Mouse (Mus musculus) heart, embryonic 12.5 days (tissue): ENCODE results near the gene Slc25a3. TPM values are rescaled to one million over a fixed set of nuclear protein-coding genes. Genes with fewer than 3 reads are reported as not detected.
A peak's percentile ranks its signal among the peaks of the same experiment; 100 is the strongest.

Experiments used
- ATAC-seq: fragments of 200-750 bp; cut with Nextera tagmentation; 2 replicates; pipeline ENCODE4 v1.8.0; 2017; ENCODE audit warnings: moderate TSS enrichment, moderate library complexity; ENCODE audit not compliant: insufficient number of reproducible peaks, low FRiP score
- H3K27ac ChIP-seq: fragments of 300-500 bp; sonication (generic); 2 replicates; pipeline ENCODE4 v1.5.1; 2016; ENCODE audit warnings: mild to moderate bottlenecking, moderate library complexity; ENCODE audit not compliant: poor library complexity, severe bottlenecking
- H3K27me3 ChIP-seq: fragments of 300-500 bp; sonication (generic); replicated peaks from 2 replicates; pipeline ENCODE4 v1.6.1; 2016; ENCODE audit warnings: mild to moderate bottlenecking, moderate library complexity
- H3K36me3 ChIP-seq: fragments of 300-500 bp; sonication (generic); 2 replicates; pipeline ENCODE4 v1.6.1; 2016; ENCODE audit warnings: mild to moderate bottlenecking, moderate library complexity
- H3K4me1 ChIP-seq: fragments of 300-500 bp; sonication (generic); replicated peaks from 2 replicates; pipeline ENCODE4 v1.6.1; 2016; ENCODE audit warnings: mild to moderate bottlenecking
- H3K4me2 ChIP-seq: fragments of 300-500 bp; sonication (generic); 2 replicates; pipeline ENCODE4 v1.6.1; 2016; ENCODE audit warnings: mild to moderate bottlenecking, moderate library complexity
- H3K4me3 ChIP-seq: fragments of 300-500 bp; sonication (generic); 2 replicates; pipeline ENCODE4 v1.5.1; 2016; ENCODE audit warnings: mild to moderate bottlenecking
- H3K9ac ChIP-seq: fragments of 300-500 bp; sonication (generic); 2 replicates; pipeline ENCODE4 v1.6.1; 2016; ENCODE audit warnings: mild to moderate bottlenecking, moderate library complexity
- H3K9me3 ChIP-seq: fragments of 300-500 bp; sonication (generic); replicated peaks from 2 replicates; pipeline ENCODE4 v1.6.1; 2016; ENCODE audit warnings: mild to moderate bottlenecking, moderate library complexity
- WGBS: fragments of 180-500 bp; shearing (Covaris S2); methylation state at CpG from one replicate; pipeline ENCODE4 v1.1.7; 2016; 5-methylcytosine and 5-hydroxymethylcytosine counted together
- polyA plus RNA-seq: library from polyadenylated mRNA; unstranded; fragments of >200 nt; fragmentation: Nextera tagmentation; extraction: Ambion mirVana; gene quantifications from 2 replicates; pipeline ENCODE4 v1.2.1, GENCODE M21; 2016

Slc25a3 gene
- polyA plus RNA-seq, 1 experiment from 2014 or later: 782 TPM

- Histone ChIP-seq H3K27ac (peak overlapping the region; percentile 98), H3K9me3 (no peaks in the 10 kb centered on the region)
- ATAC-seq: no peak
Measured at GRCm38 (mm10) chr10:91122646-91123045, 1.2 kb downstream of the Slc25a3 start.

DNA sequence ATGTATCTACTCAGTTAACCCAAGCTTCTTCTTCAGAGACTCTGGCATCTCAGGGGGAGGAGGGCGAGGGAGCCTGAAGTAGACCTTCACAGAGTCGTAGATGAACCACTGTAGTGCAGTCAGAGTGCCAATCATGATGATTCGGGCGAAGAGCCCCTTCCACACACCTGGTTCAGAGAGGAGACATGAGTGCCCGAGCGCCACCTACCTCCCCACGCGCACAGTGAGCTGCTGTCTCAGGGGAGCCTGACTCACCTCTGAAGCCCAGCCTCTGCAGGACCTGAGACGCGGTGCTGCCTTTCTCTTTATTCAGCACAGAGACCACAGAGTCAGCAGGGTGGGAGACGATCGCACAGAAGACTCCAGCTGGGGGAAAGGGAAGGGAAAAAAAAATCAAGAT lies 6.9 kb downstream of the Slc25a3 start:
- Histone ChIP-seq H3K27me3 (no peaks in the 10 kb centered on the region), H3K36me3 (peaks cover 91% of the 10 kb centered on the region), H3K4me2 (no peak overlapping the region), H3K9me3 (peaks cover 16% of the 10 kb centered on the region), H3K4me1 (peaks cover 11% of the 10 kb centered on the region), H3K27ac (no peak overlapping the region), H3K9ac (no peak overlapping the region), H3K4me3 (no peak overlapping the region)
- no peak for ATAC-seq
- 91% methylated on average over 12 of the region's 12 CpGs for WGBS

More at GRCm38 (mm10) chr10:91122646-91123045, 1.2 kb downstream of the Slc25a3 start:
- 13% methylated on average over 6 of the region's 6 CpGs for WGBS
- H3K9ac ChIP-seq: peak overlapping the region; percentile 100
- H3K36me3 ChIP-seq: peaks cover 41% of the 10 kb centered on the region
- no peaks in the 10 kb centered on the region for H3K27me3 ChIP-seq
- peak overlapping the region; percentile 74 for H3K4me2 ChIP-seq
- H3K4me1 ChIP-seq: peaks cover 27% of the 10 kb centered on the region
- H3K4me3 ChIP-seq: peak overlapping the region; percentile 100

DNA sequence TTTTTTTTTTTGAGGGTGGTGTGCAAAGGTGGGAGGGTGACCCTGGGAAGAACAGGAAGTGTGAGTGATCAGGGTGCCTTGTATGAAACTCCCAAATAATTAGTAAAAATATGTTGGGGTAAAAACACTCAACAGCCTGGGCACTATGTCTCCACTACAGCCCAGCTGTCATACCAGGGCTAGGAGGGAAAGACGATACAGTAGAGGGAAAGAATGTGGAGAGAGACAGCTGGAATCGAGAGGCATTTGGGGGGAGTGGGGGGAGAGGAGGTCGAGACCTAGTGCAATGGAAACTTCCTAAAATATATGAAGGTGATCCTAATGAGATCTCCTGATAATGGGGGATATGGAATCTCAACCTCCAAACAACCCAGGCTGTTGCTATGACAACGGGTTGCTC lies 14.0 kb downstream of the Slc25a3 start:
- H3K27me3 ChIP-seq: no peaks in the 10 kb centered on the region
- WGBS: 63% methylated on average over 4 of the region's 4 CpGs
- H3K9ac ChIP-seq: no peak overlapping the region
- no peaks in the 10 kb centered on the region for H3K4me1 ChIP-seq
- peaks cover 16% of the 10 kb centered on the region for H3K9me3 ChIP-seq
- no peak overlapping the region for H3K4me2 ChIP-seq
- ATAC-seq: no peak
- H3K36me3 ChIP-seq: peaks cover 28% of the 10 kb centered on the region
- H3K27ac ChIP-seq: no peak overlapping the region
- no peak overlapping the region for H3K4me3 ChIP-seq

DNA sequence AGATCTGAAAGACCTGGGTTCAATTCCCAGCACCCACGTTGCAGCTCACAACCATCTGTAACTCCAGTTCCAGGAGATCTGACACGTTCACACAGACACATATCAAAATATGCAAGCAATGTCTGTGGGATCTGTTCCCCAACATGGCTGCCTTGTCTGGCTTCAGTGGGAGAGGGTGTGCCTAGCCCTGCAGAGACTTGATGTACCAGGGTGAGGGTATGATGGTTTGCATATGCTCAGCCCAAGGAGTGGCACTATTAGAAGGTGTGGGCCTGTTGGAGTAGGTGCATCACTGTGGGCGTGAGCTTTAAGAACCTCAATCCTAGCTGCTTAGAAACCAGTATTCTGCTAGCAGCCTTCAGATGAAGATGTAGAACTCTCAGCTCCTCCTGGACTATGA lies 17.9 kb downstream of the Slc25a3 start:
- Histone ChIP-seq H3K27ac (no peak overlapping the region), H3K4me1 (no peaks in the 10 kb centered on the region), H3K9me3 (no peaks in the 10 kb centered on the region; the same call in 1 of the 2 replicates), H3K36me3 (peaks cover 15% of the 10 kb centered on the region), H3K27me3 (no peaks in the 10 kb centered on the region), H3K4me3 (no peak overlapping the region), H3K9ac (no peak overlapping the region), H3K4me2 (no peak overlapping the region)
- 81% methylated on average over 3 of the region's 3 CpGs for WGBS
- no peak for ATAC-seq

GRCm38 (mm10) chr10:91102799-91103590 lies 20.9 kb downstream of the Slc25a3 start:
- no peak for ATAC-seq
- Histone ChIP-seq H3K27ac (no peak overlapping the region), H3K9ac (no peak overlapping the region), H3K4me3 (no peak overlapping the region), H3K4me1 (no peaks in the 10 kb centered on the region), H3K27me3 (no peaks in the 10 kb centered on the region), H3K36me3 (peaks cover 25% of the 10 kb centered on the region), H3K9me3 (no peaks in the 10 kb centered on the region), H3K4me2 (no peak overlapping the region)
- 88% methylated on average over 14 of the region's 14 CpGs for WGBS

GRCm38 (mm10) chr10:91101936-91102335 lies 21.9 kb downstream of the Slc25a3 start:
- no peak overlapping the region for H3K4me2 ChIP-seq
- no peaks in the 10 kb centered on the region for H3K27me3 ChIP-seq
- no peak overlapping the region for H3K27ac ChIP-seq
- H3K36me3 ChIP-seq: peaks cover 29% of the 10 kb centered on the region
- H3K9me3 ChIP-seq: no peaks in the 10 kb centered on the region
- no peak overlapping the region for H3K4me3 ChIP-seq
- no peaks in the 10 kb centered on the region for H3K4me1 ChIP-seq
- WGBS: 93% methylated on average over 25 of the region's 25 CpGs
- ATAC-seq: no peak
- no peak overlapping the region for H3K9ac ChIP-seq

GRCm38 (mm10) chr10:91100101-91100500 lies 23.8 kb downstream of the Slc25a3 start:
- H3K4me3 ChIP-seq: no peak overlapping the region
- H3K36me3 ChIP-seq: peaks cover 38% of the 10 kb centered on the region
- no peak for ATAC-seq
- no peak overlapping the region for H3K4me2 ChIP-seq
- WGBS: 88% methylated on average over 1 of the region's 1 CpGs
- no peak overlapping the region for H3K27ac ChIP-seq
- H3K9me3 ChIP-seq: no peaks in the 10 kb centered on the region
- H3K9ac ChIP-seq: no peak overlapping the region
- H3K4me1 ChIP-seq: no peaks in the 10 kb centered on the region
- no peaks in the 10 kb centered on the region for H3K27me3 ChIP-seq

DNA sequence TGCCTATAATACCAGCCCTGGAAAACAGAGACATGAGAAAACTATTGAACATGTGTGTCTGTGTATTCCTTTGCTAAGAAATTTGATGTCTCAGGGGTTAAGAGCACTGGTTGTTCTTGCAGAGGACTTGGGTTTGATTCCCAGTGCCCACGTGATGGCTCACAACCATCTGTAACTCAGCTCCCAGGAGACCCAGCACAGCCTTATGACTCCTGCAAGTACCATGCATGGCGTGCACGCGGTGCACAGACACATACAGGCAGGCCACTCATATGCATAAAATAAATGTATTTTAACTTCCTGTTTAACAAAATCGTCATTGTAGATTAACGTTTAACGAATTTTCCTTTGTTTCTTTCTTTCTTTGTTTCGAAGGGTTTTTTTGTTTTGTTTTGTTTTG lies 25.8 kb downstream of the Slc25a3 start:
- Histone ChIP-seq H3K4me3 (no peak overlapping the region), H3K4me2 (no peak overlapping the region), H3K9ac (no peak overlapping the region), H3K27ac (no peak overlapping the region), H3K36me3 (peaks cover 52% of the 10 kb centered on the region), H3K4me1 (no peaks in the 10 kb centered on the region), H3K9me3 (no peaks in the 10 kb centered on the region), H3K27me3 (no peaks in the 10 kb centered on the region)
- 90% methylated on average over 8 of the region's 8 CpGs for WGBS
- no peak for ATAC-seq

DNA sequence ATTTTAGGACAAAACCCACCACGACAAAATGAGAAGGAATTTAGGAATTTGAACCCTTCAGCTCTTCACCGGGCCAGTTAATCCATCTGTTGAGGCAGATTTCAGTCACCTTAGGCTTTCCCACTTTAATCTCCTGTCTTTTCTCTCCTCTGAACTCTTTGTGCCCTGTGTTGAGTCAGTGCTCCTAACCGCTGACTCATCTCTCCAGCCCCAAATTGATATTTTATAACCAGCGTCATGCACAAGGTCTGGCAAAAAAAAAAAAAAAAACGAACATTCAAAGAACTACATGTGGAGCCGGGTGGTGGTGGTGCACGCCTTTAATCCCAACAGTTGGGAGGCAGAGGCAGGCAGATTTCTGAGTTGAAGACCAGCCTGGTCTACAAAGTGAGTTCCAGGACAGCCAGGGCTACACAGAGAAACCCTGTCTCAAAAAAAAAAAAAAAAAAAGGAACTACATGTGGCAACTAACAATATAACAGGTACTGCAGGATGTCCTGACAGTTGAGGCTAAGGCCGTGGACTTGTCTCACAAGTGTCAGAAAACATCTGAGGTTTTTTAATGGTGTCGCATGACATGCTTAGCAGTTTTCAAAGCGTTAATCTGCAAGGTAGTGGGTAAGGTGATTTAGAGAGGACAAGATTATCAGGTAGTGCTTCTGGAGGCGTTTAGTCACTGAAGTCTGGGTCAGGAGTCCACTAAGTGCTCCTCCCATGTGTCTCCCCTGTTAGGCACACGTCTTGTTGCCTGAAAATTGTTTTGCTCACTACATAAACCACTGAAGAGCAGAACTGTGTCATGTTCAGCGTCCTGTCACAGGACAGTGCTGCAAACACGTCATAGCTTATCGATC lies 29.4 kb downstream of the Slc25a3 start:
- no peak overlapping the region for H3K27ac ChIP-seq
- no peak overlapping the region for H3K9ac ChIP-seq
- 78% methylated on average over 15 of the region's 15 CpGs for WGBS
- H3K4me1 ChIP-seq: no peaks in the 10 kb centered on the region
- ATAC-seq: no peak
- H3K9me3 ChIP-seq: no peaks in the 10 kb centered on the region
- H3K4me2 ChIP-seq: no peak overlapping the region
- H3K4me3 ChIP-seq: no peak overlapping the region
- H3K36me3 ChIP-seq: peaks cover 29% of the 10 kb centered on the region
- H3K27me3 ChIP-seq: no peaks in the 10 kb centered on the region

- no peak overlapping the region for H3K4me2 ChIP-seq
- H3K4me1 ChIP-seq: no peaks in the 10 kb centered on the region
- H3K27me3 ChIP-seq: no peaks in the 10 kb centered on the region
- H3K27ac ChIP-seq: no peak overlapping the region
- no peak for ATAC-seq
- 84% methylated on average over 4 of the region's 4 CpGs for WGBS
- H3K36me3 ChIP-seq: peaks cover 29% of the 10 kb centered on the region
- H3K9me3 ChIP-seq: no peaks in the 10 kb centered on the region
- no peak overlapping the region for H3K4me3 ChIP-seq
- H3K9ac ChIP-seq: no peak overlapping the region
Measured at GRCm38 (mm10) chr10:91092812-91093211, 31.0 kb downstream of the Slc25a3 start.

GRCm38 (mm10) chr10:91083393-91083927 lies 40.4 kb downstream of the Slc25a3 start:
- Histone ChIP-seq H3K9ac (peak overlapping the region; percentile 68), H3K9me3 (no peaks in the 10 kb centered on the region), H3K27ac (peak overlapping the region; percentile 43), H3K27me3 (no peaks in the 10 kb centered on the region), H3K4me2 (peak overlapping the region; percentile 69), H3K4me3 (peak overlapping the region; percentile 70), H3K4me1 (0 out of 2 replicates have a peak, but pooled peaks cover 2% of the 10 kb centered on the region), H3K36me3 (peaks cover 11% of the 10 kb centered on the region)
- ATAC-seq: no peak
- 43% methylated on average over 12 of the region's 12 CpGs for WGBS
